Mouse (Mus musculus) lung, postnatal 0 days (tissue): ENCODE data around the gene Slc22a17. TPM values are rescaled to one million over a fixed set of nuclear protein-coding genes. Genes with fewer than 3 reads are reported as not detected.

ENCODE experiments used
- ATAC-seq: fragments of 200-750 bp; cut with Nextera tagmentation; 2 replicates; pipeline ENCODE4 v1.8.0; 2017; ENCODE audit warnings: moderate library complexity
- DNase-seq: peaks from one replicate; pipeline ENCODE4 v3.0.0-alpha.2; 2016; ENCODE audit warnings: low spot score
- H3K27ac ChIP-seq: fragments of 300-500 bp; sonication (generic); 2 replicates; pipeline ENCODE4 v1.5.1; 2014; ENCODE audit warnings: antibody characterized with exemption, mild to moderate bottlenecking, low read length, mixed read lengths
- H3K27me3 ChIP-seq: fragments of 300-500 bp; sonication (generic); replicated peaks from 2 replicates; pipeline ENCODE4 v1.6.1; 2014; ENCODE audit warnings: low read length, mixed read lengths; ENCODE audit not compliant: insufficient read depth
- H3K36me3 ChIP-seq: fragments of 300-500 bp; sonication (generic); 2 replicates; pipeline ENCODE4 v1.6.1; 2014; ENCODE audit warnings: low read length, mixed read lengths; ENCODE audit not compliant: insufficient read depth
- H3K4me1 ChIP-seq: fragments of 300-500 bp; sonication (generic); 2 replicates; pipeline ENCODE4 v1.6.1; 2014; ENCODE audit warnings: antibody characterized with exemption, low read depth, low read length, mixed read lengths; ENCODE audit not compliant: insufficient read depth
- H3K4me2 ChIP-seq: fragments of 300-500 bp; sonication (generic); replicated peaks from 2 replicates; pipeline ENCODE4 v1.6.1; 2014; ENCODE audit warnings: low read depth, mild to moderate bottlenecking, low read length, moderate library complexity, mixed read lengths
- H3K4me3 ChIP-seq: fragments of 300-500 bp; sonication (generic); 2 replicates; pipeline ENCODE4 v1.5.1; 2014; ENCODE audit warnings: low read depth, low read length
- H3K9ac ChIP-seq: fragments of 300-500 bp; sonication (generic); replicated peaks from 2 replicates; pipeline ENCODE4 v1.6.1; 2014; ENCODE audit warnings: low read depth, mild to moderate bottlenecking
- H3K9me3 ChIP-seq: fragments of 300-500 bp; sonication (generic); 2 replicates; pipeline ENCODE4 v1.6.1; 2016; ENCODE audit warnings: low read length, mixed read lengths
- CTCF ChIP-seq: IDR thresholded peaks from 2 replicates; pipeline ENCODE4 v1.5.1; 2016; ENCODE audit warnings: antibody characterized with exemption, mild to moderate bottlenecking
- EP300 ChIP-seq: IDR thresholded peaks from 2 replicates; pipeline ENCODE4 v1.6.1; 2016; ENCODE audit warnings: antibody characterized with exemption, mild to moderate bottlenecking, control low read depth
- WGBS: fragments of 180-500 bp; shearing (Covaris S2); extraction: QIAGEN DNeasy Blood & Tissue Kit; methylation state at CpG from one replicate; pipeline ENCODE4 v1.1.7; 2014; 5-methylcytosine and 5-hydroxymethylcytosine counted together
- microRNA counts: library from miRNA; unstranded; fragments of <30 nt; microRNA quantifications from one replicate; lab custom pipeline; 2015
- microRNA-seq: library from miRNA; unstranded; fragments of <30 nt; microRNA quantifications from one replicate; pipeline ENCODE4, GENCODE M21; 2016
- polyA plus RNA-seq: library from polyadenylated mRNA; unstranded; fragments of >200 nt; fragmentation: Nextera tagmentation; extraction: Ambion mirVana; gene quantifications from 2 replicates; pipeline ENCODE4 v1.2.1, GENCODE M21; 2015

Slc22a17 gene
- polyA plus RNA-seq, 1 experiment from 2014 or later = 13.6 TPM

GRCm38 (mm10) chr14:54857891-54858290 lies 55.0 kb downstream of the Slc22a17 start:
- no peak for ATAC-seq
- no peak overlapping the region for H3K27ac ChIP-seq

DNA sequence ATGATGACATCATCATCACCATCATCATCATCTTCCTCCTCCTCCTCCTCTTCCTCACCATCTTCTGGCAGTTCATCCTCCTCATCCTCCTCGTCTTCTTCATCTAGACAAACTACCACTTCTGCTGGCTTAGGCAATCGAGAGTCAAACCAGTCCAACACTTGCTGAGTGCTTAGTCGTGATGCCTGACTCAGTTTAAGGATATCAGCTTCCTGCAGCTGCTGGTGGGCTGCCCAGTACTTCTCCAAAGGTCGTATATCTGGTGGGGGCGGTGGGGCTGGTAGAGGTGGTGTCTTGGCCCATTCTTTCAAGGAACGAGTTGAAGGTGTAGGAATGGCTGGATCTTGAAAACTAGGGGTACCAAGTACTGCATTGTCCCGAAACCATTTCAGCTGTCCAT lies 56.2 kb downstream of the Slc22a17 start:
- no peaks in the 10 kb centered on the region for H3K4me1 ChIP-seq
- no peak overlapping the region for H3K27ac ChIP-seq
- H3K36me3 ChIP-seq = no peaks in the 10 kb centered on the region
- ATAC-seq = no peak
- no peak overlapping the region for H3K4me2 ChIP-seq
- H3K4me3 ChIP-seq = no peak overlapping the region
- WGBS = 88% methylated on average over 7 of the region's 7 CpGs
- H3K9me3 ChIP-seq = no peaks in the 10 kb centered on the region
- no peak for DNase-seq
- TF ChIP-seq EP300 (no peak), CTCF (no peak)
- H3K9ac ChIP-seq = no peak overlapping the region
- no peaks in the 10 kb centered on the region for H3K27me3 ChIP-seq

More at GRCm38 (mm10) chr14:54857891-54858290, 55.0 kb downstream of the Slc22a17 start:
- Histone ChIP-seq H3K4me3 (no peak overlapping the region), H3K9me3 (no peaks in the 10 kb centered on the region), H3K36me3 (no peaks in the 10 kb centered on the region), H3K4me2 (no peak overlapping the region), H3K9ac (no peak overlapping the region), H3K27me3 (no peaks in the 10 kb centered on the region), H3K4me1 (no peaks in the 10 kb centered on the region)
- WGBS = 92% methylated on average over 9 of the region's 9 CpGs
- DNase-seq = no peak
- TF ChIP-seq EP300 (no peak), CTCF (no peak)

MicroRNAs within 50 kb of the gene (microRNA counts, 519-probe panel; counts per million panel counts)
- microRNA mmu-miR-208a (lab: Ali Mortazavi, UCI) = 4,622 counts per million, percentile 52 among the panel's probes with 10 or more counts

Small RNAs within 50 kb of the gene (microRNA-seq; reads per million reads assigned to microRNA genes)
- 165 reads per million, percentile 54 among the genes with 10 or more reads in this experiment for gene Mir208a

Other genes with a start within 250 kb of the Slc22a17 start
- gene 1700123O20Rik, start 226.9 kb downstream of the Slc22a17 start, polyA plus RNA-seq = 63.0 and 67.5 TPM in 2 replicates
- 74.0 and 82.5 TPM in 2 replicates for gene Acin1, start 226.2 kb downstream of the Slc22a17 start, polyA plus RNA-seq
- gene Gm29776, start 214.3 kb downstream of the Slc22a17 start, polyA plus RNA-seq = 0.20 and 0.25 TPM in 2 replicates
- 0.58 and 0.69 TPM in 2 replicates for gene Cebpe, start 201.0 kb downstream of the Slc22a17 start, polyA plus RNA-seq
- 1.2 TPM in 2 replicates for gene Slc7a8, start 131.2 kb downstream of the Slc22a17 start, polyA plus RNA-seq
- not detected in 2 replicates for gene Rnf212b, start 99.0 kb downstream of the Slc22a17 start, polyA plus RNA-seq
- gene Homez, start 42.2 kb downstream of the Slc22a17 start, polyA plus RNA-seq = 6.2 and 7.5 TPM in 2 replicates
- 2.5 and 2.7 TPM in 2 replicates for gene Ppp1r3e, start 35.6 kb downstream of the Slc22a17 start, polyA plus RNA-seq
- 5.4 and 6.1 TPM in 2 replicates for gene Bcl2l2, start 29.8 kb downstream of the Slc22a17 start, polyA plus RNA-seq
- 0.31 and 0.98 TPM in 2 replicates for gene Gm20521, start 29.7 kb downstream of the Slc22a17 start, polyA plus RNA-seq
- 64.4 and 66.1 TPM in 2 replicates for gene Pabpn1, start 20.6 kb downstream of the Slc22a17 start, polyA plus RNA-seq
- gene Efs, start 13.0 kb upstream of the Slc22a17 start, polyA plus RNA-seq = 8.1 and 8.5 TPM in 2 replicates
- gene Il25, start 19.6 kb upstream of the Slc22a17 start, polyA plus RNA-seq = not detected in 2 replicates
- gene Cmtm5, start 23.1 kb upstream of the Slc22a17 start, polyA plus RNA-seq = 0.21 and 0.40 TPM in 2 replicates
- 61.0 and 79.5 TPM in 2 replicates for gene Myh6, start 53.8 kb upstream of the Slc22a17 start, polyA plus RNA-seq
- gene Gm17428, start 63.8 kb upstream of the Slc22a17 start, polyA plus RNA-seq = not detected in 2 replicates
- 16.4 and 19.1 TPM in 2 replicates for gene Myh7, start 81.5 kb upstream of the Slc22a17 start, polyA plus RNA-seq
- gene Ngdn, start 102.3 kb upstream of the Slc22a17 start, polyA plus RNA-seq = 59.1 and 62.8 TPM in 2 replicates
- gene Zfhx2, start 179.2 kb upstream of the Slc22a17 start, polyA plus RNA-seq = 1.0 and 1.7 TPM in 2 replicates
- 13.6 and 14.1 TPM in 2 replicates for gene Thtpa, start 181.7 kb upstream of the Slc22a17 start, polyA plus RNA-seq
- gene Ap1g2, start 193.5 kb upstream of the Slc22a17 start, polyA plus RNA-seq = 11.5 and 13.3 TPM in 2 replicates
- gene Jph4, start 203.8 kb upstream of the Slc22a17 start, polyA plus RNA-seq = 0.08 and 0.17 TPM in 2 replicates